Mouse (Mus musculus) T-helper 17 cell (primary cell): ENCODE results near the gene Rnf181.

Experiments
- in situ Hi-C, 2 experiments: fragments of 300-600 bp; cut with MboI, MseI; formaldehyde crosslinking; loops; 1 replicate in 1 of 2; 2 replicates in 1 of 2; pipeline ENCODE4 v1.15.1; 2025; ENCODE audit warnings: high pct_unique_total_duplicates in 2 of 2

Gene Rnf181

DNA sequence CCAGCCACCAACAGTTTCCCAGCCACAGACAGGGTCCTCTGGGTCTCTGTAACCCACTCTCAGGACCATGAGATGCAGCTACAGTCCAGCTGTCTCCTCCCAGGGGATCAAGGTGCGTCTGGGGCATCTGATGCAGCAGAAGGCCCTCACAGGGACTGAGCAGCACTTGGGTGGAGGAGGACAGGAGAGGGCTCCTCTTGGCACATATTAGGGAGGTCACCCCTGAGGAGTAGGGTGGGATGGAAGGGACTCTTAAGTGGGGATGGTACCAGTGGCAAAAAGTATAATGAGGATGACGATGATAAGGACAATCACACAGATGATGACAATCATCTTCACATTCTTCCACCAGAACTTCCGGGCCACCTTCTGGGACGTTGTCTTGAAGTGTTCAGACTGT lies 18.5 kb upstream of the Rnf181 start:
- in situ Hi-C loops, result no loop called here

DNA sequence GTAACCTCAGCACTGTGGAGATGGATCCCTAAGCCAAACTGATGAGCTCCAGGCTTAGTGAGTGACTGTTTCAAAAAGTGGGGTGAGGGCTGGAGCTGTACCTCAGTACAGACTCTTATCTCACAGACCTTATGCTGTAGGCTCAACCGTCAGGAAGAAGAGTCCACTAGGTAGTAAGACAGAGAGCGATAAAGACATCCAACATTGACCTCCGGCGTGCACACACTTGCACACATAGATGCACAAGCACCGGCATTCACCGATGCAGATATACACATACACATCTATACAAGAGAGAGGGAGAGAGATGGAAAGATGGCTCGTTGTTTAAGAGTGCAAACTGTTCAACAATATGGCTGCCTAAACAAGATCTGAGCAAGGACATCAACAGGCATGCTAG lies 17.2 kb upstream of the Rnf181 start:
- in situ Hi-C loops, result no loop called here

DNA sequence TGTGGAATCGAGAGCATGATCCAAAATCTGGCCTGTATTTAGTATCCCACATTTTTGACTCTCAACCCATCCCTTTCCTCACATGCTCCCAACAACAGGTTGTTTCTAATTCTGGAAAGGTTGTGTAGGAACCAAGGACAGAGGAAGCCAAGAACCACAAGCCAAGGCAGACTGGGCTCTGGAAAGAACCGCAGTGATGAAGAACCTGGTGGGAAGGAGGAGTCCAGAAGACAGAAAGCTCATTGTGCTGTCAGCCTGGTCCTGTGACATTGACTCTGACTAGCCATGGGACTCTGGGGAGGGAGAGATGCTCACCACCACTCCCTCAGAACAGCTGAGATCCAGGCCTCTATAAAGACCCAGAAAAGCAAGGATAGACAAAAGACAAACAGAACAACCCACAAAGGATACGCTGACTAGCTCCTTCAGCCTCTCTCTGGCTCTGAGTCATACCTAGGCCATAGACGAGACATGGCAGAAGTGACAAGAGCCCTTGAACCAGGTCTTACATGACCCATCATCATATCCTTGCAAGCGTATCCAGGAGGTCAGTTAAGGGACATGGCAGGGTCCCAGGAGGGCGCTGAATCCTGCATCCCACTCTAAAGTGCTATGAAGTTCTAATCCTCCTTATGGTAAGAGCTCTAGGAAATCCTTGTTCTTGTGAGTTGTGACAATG lies 16.5 kb upstream of the Rnf181 start:
- in situ Hi-C loops, result no loop called here

DNA sequence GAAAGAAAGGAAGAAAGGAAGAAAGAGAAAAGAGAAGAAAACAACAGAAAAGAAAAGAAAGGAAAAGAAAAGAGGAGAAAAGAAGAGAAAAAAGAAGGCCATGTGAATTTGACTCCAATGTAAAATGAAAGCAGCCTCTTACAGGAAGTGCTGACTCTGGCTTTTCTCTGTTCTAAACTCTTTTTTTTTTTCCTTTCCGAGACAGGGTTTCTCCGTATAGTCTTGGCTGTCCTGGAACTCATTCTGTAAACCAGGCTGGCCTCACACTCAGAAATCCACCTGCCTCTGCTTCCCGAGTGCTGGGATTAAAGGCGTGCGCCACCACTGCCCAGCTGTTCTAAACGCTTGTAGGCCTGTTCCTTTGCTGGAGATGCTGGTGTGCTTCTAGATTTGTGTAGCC lies 15.7 kb upstream of the Rnf181 start:
- in situ Hi-C loops, result no loop called here

DNA sequence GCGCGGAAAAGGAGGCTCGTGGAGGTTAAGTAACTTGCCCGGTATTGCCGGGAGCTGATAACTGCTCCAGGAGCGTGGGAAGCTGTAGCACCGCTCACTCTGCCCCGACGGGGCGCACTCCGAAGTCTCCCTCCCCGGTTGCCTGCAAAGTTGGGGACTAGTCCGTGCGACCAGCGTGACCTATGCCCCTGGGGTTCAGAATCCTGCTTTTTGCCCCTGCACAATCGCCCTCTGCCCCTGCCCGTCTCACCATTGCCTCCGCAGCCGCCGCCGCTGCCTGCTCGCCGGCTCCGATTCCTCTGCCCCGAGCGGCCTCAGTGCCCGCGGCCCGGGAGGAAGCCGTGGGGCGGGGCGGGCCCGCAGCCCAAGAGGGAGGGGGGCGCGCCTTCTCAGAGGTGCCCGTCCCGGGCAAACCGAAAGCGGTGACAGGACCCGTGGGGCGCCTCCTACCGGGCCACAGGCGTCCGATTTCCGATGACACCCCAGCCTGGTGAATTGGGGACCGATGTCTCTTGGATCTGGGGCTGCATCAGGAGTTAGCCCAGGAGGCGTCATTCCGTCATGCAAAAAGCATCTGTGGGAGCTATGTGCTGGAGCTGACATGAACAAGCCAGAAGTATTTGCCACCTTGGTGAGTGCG lies 13.5 kb upstream of the Rnf181 start, which contains the start of gene Vamp5:
TSS of gene Vamp5 (minus strand) at position 338 of the 640 bp plus-strand sequence.
- in situ Hi-C loops, result no loop called here

DNA sequence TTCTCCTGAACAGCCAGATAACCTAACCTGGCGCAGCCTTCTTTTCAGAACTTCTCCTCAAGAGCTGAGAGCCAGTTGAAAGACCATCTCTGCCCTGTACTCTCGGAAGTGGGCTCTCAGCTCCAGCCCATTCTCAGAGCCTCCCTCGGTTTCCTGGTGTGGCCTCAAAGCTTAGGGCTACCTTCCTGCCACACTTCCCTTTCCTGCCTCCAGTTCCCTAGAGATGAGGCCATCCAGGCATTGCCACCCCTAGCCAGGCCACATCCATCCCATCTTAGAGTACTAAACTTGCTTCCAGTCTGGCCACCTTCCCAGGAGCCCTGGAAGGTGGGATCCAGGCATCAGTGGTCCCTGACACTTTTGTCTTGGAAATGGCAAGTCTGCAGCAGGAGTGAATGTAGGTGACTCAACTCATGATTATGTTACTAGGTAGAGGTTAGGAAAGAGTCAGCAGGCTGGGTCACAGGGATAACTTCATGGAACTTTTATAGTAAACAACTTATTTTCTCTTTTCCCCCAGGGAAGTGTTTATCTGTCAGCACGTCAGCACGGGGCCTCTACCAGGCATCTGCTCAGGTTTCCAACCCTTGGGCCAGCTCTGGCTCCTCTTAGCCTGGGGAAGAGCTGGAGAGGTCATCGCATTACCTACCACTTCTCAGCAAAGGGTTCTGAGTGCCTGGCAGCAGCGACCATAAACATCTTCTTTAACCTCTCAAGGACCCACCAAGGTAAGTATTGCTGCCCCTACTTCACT lies 12.8 kb upstream of the Rnf181 start:
- in situ Hi-C loops, result no loop called here

DNA sequence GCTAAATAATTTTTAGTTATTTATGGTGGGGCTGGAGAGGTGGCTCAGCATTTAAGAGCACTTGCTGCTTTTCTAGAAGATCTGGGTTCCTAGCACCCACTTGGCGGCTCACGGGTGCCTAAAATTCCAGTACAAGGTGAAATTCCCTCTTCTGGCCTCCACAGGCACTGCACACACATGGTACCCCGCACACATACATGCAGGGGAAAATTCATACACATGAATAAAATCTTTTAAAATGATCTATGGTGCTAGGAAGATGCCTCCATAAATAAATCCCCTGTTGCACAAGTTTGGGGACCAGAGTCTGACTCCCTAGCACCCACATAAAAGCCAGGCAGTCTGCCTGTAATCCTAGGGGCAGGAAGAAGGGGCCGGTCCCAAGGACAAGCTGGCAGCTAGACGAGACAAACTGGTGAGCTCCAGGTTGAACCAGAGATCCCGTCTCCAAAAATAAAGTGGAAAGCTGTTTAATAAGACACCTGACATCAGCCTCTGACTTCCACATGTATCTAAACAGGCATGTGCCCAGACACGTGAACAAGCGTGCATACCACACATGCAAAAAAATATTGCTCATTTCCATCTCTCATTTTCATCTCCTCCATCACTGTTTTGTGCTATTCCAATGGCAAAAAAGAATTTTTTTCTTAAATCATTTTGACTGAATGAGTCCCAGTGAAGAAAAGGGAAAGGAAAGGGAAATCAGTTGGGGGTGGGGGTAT lies 11.9 kb upstream of the Rnf181 start:
- in situ Hi-C loops, result no loop called here

DNA sequence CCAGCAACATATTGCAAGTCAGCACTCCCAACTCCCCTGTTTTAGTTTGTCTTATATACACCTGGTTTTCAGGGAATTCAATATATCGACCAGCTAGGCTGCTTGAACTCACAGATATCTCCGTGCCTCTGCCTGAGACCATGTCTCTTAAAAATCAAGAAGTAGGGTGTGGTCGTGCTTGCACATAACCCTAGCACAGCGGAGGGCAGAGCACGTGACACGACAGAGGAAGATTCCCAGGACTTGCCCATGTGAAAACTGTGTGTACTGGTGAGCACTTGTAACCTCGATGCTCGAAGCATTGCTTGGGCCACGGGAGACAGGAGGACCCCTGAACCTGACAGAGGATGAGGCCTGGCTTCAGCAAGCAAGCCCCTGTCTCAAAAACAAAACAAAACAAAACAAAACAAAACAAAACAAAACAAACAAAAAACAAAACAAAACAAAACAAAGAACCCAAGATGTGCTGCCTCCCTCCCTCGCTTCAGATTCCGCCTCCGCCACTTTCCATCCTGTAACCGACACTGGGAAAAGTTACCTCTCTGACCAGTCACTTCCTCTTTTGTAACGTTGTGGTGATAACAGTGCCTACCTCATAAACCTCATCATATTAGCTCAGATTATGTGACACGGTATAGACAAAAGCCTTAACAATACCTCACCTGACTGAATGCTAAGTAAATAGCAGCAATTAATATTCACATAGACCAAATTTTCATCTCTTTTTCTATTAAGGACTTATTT lies 8.2 kb upstream of the Rnf181 start:
- in situ Hi-C loops, result no loop called here

DNA sequence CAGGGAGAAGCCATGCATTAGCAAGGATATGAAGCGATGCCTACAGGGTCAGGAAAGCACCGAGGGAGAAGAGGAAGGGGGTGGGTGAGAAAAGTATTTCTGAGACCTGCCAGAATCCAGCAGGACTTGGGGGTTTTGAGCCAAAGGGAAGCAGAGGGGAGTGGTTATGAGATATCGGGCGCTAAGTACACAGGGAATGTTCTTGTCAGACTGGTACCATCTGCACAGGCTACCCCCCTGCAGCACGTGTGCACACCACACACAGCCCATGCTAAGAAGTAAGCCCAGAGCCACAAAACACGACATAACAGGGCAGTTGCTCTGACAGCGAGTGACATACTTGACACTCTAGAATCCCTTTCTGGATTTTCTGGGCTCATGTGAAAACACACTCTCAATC lies 7.5 kb upstream of the Rnf181 start:
- in situ Hi-C loops, result no loop called here

DNA sequence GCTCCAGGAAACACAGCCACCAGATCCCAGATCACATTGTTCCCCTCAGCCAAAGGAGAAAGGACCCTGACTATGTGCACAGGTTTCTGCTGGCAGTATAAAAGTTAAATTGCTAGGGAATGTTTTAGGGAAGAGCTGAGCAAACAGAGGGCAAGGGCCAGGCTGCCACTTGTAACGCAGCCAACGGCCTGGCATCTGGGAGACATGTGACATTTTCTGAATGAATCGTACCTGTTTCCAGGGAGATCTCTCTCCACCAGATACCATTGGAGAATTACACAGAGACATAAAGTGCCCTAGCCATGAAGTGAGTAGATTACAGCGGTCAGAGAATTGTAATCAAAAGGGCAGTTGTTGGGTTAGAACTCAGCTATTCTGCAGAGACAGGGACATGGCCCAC lies 6.4 kb upstream of the Rnf181 start:
- in situ Hi-C loops, result no loop called here

DNA sequence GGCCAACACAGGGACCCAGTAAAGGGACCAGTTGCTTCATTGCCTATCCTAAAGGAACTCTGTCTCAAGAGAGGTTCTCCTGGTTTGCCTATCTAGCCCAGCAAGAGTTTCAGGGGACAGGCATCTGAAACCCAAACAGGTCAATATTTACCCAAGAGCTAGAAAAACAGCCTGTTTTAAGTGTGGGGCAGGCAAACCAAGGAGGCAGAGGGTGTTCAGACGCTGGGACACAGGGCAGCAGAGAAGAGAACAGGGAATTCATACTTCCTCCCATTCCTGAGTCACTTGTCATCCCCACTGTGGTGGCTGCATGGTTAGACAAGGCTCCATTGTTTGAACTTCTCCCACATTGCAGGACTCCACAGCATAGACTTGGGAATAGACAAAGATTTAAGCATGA lies 4.8 kb upstream of the Rnf181 start:
- in situ Hi-C loops, result no loop called here

DNA sequence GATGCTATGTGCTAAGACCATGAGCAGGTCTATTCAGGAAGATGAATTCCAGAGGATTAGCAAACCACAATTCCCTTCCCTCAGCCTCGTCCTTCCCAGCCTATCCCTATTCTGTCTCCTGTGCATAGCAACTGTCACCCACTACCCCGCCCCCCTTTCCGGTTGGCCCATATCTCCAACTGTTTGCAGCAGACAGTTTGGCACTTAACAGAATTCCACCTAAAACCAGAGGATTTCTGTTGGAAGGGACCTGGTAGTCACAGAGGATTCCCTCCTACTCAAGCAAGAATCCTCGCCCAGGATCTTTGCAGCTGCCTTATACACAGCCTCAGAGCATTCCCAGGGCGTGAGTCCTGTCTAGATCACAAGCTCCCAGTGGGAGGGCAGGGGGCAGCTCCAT lies 4.4 kb upstream of the Rnf181 start:
- in situ Hi-C loops, result no loop called here

DNA sequence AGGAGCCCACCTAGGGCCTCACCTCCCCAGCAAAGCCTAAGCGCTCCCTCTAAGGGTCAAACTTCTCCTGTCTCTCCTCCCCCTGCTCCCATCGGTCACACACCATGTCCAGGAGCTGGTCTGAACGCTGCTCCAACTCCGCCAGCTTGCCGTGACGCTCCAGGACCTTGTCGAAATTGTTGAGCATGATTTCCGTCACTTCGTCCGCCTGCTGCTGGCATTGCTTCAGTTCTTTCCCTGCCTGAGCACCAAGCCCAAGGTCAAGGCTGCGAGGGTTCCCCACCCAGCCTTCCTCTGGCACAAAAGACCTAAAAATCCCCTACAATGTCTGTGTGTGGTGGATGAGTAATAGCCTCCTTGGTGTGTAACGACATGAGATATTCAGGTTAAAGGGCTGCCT lies 3.3 kb upstream of the Rnf181 start:
- in situ Hi-C loops, result no loop called here

DNA sequence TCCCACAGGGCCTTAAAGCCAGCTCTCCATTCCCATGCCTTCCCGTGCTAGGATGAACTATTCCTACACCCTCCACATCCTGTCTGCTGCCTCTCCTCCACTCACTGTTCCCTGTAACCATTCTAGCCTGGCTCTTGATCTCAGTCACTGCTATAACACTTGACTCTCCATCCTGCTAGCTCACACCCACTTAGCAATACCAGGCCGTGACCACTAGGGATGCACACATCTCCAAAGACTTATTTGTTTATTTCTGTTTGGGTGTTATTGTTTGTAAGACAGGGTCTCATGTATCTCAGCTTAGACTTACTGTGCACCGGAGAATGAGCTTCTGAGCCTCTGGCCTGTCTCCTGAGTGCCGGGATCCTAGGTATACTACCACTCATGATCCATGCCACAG lies 2.8 kb upstream of the Rnf181 start:
- in situ Hi-C loops, result no loop called here

DNA sequence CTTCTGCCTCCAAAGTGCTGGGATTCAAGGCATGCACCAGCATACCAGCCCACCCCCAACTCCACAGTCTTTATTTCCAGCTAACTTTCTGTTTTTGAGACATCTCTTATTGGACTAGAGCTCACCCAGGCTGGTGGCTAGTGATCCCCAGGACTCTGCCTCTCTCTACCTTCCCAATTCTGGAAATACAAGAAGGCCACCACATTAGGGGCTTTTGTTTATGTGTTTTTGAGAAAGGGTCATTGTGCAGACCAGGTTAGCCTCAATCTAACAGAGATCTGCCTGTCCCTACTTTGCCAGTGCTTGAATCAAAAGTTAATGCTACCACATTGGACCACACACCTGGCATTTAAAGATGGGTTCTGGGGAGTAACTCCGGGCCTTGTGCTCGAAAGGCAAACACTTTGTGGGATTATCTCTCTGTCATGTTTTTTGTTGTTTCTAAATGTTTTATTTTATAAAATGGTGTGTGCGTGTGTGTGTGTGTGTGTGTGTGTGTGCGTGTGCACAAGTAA lies 761 bp upstream of the Rnf181 start:
- in situ Hi-C loops, result no loop called here

DNA sequence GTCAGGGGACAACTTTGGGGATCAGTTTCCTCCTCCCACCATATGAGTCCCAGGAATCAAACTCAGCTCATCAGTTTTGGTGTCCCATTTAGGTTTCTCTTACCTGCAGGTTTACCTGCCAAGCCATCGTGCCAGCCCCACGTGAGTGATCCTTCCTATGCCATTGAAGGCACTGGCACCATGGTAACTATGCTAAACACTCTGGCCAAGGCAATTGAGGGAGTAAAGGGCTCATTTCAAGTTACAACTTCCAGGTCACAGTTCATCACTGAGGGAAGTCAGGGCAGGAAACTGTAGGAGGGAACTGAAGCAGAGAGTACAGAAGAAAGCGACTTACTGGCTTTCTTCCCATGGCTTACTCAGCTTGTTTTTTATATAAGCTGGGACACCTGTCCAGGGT lies 452 bp downstream of the Rnf181 start:
- in situ Hi-C loops, result no loop called here

DNA sequence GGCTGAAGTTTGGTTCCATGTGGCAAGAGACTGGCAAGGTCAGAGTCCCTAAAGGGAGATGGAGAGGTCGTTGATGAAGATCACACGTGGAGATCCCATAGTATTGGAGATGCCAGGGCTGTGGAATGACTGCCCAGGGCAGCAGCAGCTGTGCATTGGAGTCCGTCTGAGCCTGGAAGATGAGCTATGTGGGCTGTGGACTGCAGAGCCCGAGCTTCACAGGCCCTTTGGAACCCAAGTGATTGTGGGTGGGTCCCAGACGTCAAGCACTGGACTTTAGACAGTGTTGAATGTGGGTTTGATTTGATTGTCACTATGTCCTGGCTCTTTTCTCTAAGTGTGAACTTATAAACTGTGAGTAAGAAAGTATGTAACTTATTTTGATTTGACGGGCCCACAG lies 1.8 kb downstream of the Rnf181 start:
- in situ Hi-C loops, result no loop called here

DNA sequence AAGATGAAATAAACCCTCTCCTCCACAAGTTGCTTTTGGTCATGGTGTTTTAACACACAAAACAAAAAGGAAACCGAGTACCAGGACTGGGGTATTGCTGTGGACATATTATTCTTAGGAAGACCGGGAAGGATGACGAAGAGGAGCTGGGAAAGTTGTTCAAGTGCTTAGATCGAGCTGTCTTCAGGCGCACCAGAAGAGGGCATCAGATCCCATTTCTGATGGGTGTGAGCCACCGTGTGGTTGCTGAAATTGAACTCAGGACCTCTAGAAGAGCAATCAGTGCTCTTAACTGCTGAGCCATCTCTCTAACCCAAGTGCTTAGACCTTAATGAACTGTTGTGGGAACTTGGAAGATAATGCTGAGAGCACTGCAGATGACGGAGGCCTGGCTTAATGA lies 2.7 kb downstream of the Rnf181 start:
- in situ Hi-C loops, result no loop called here

DNA sequence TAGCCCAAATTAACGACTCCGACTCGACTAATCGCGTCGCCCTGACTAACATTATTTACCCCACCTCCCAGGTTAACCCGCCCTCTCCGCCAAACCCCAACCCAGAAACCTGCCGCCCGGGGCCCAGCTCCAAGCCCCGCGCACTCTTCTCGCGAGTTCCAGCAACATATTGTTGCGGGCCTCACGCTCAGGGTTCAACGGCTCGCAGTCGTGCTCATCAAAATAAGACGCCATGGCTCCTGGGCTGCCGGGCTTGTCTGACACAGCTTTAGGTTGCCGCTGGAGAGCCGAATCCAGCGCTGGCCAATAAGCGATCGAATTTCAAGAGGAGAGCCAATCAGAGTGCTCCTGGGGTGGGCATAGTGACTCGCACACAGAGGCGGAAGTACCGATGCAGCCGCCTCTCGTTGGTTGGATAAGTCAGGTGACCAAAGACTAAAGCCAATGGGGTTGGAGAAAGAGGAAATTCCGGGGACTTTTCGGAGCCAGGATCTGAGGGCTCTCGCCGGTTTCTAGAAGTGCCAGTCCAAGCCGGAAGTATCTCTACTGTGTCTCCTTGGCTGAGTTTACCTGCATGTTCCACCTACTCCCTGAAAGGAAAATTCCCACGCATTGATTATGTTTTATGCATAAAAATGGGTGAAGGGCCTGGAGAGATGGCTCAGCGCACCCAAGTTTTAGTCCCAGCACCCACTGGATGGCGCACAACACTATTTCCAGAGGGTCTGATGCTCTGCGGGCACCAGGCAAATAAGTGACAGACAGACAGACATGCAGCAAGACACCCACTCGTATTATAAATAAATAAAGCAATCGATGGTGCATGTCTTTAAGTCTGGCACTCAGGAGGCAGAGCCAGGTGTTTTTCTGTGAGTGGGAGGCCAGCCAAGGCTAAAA lies 4.4 kb downstream of the Rnf181 start:
- in situ Hi-C loops, result no loop called here

DNA sequence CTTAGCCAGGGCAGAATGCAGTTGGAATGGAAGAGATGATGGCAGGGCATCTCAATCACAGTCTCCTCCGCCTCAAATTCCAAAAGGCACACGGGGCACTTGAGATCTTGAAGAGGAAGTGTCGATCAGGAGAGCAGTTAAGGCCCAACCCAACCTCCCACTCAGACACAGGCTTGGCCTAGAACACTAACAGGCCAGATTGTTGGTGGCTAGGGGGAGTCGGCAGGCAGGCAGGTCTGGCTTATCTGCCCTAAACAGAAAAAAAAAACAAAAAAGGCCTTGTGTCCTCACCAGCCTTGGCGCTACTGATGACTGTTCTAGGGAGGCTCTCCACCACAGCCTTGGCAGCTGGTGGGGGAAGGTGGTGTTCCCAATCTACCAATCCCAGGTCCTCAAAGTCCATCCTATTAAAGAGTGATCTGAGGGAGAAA lies 5.6 kb downstream of the Rnf181 start:
- in situ Hi-C loops, result no loop called here
